Mouse (Mus musculus): Measurements from ENCODE around the gene Crtc2.

Gene Crtc2

GRCm38 (mm10) chr3:90313367-90313766, 59.4 kb downstream of the Crtc2 start:
- DNase-seq, result no peak

Data from right cerebral cortex, postnatal 14 days (tissue).